Mouse (Mus musculus) thymus, postnatal 10 days (tissue): Measurements from ENCODE around the gene Ror2.

Experiments
- DNase-seq, 2 experiments: peaks; one replicate each; pipeline ENCODE4 v3.0.0; 2021; ENCODE audit warnings: low spot score in 2 of 2

Ror2 gene

DNA sequence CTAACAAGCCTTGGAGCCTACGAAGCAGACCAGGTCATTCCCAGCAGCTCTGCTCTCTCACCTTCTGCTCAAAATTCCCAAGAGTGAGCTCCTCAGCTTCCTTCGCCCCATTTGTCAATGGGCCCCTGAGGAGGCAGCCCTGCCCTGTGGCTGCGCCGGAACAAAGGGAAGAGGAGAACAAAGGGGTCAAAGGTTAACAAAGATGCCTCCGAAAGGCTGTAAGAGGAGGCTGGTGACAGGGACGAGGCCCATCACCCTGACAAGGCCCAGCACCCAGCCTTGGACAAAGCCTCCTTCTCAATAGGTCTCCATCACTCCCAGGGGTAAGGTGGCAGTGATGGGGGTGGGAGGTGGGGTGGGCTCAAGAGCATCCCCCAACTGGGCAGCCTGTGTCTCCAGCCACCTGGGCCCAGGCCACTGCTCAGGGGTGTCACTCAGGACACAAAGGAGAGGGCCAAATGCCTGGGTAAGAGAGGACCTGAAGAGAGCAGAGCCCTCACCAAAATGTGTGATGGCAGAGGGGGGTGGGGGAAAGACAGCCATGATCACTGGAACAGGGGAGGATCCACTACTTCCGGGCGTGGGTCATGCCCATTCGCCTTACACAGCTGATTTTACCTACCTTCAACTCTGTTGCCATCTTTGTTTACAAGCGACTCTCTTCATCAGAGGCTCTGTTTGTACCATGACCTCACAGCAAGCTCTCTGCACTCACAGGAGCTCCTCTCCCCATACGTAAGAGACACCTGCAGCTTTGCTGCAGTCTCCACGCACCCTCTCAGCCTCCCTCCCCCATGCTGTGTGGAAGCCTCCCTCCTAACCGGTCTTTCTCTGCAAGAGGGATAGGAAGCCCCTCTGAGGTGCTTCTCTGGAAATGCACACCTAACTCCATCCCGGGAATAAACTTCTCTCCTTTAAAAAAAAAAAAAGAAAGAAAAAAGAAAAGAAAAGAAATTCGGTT is 51.8 kb downstream of the Ror2 start:
- DNase-seq: no peak

DNA sequence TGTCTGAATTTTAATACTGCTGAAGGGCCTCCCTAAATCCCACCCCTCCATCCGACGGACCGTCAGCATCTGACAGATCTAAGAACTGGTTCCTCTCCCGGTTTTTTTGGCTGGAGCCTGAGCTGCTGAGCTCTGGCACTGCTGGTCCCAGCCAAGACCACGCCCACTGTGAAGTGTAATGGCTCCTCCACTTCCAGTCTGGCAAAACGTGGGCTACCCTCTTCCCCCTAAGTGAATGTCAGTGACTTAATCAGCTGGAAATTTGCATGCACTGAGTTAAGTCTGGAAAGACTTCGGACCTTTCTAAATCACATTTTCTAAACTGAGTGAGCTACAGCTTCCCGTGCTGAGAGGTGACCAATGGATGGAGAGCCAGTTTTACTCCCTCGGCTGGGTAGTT is 52.5 kb downstream of the Ror2 start:
- no peak for DNase-seq

DNA sequence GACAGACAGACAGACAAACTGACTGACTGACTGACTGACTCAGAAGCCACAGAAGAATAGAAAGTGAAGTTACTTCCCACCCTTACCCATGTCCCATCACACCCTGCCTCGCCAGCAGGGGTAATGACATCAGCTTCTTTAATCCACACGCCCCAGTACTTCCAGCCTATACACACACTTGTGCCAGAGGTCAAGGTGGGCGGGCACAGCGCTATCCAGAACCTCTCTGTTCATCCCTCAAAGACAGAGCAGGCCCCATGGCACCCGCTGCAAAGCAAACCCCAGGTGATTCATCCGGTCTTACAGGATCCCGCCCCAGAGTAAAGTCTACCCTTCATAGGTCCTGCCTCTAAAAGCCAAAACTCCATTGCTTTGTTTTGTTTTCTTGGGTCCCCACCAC is 53.5 kb downstream of the Ror2 start:
- DNase-seq: no peak

DNA sequence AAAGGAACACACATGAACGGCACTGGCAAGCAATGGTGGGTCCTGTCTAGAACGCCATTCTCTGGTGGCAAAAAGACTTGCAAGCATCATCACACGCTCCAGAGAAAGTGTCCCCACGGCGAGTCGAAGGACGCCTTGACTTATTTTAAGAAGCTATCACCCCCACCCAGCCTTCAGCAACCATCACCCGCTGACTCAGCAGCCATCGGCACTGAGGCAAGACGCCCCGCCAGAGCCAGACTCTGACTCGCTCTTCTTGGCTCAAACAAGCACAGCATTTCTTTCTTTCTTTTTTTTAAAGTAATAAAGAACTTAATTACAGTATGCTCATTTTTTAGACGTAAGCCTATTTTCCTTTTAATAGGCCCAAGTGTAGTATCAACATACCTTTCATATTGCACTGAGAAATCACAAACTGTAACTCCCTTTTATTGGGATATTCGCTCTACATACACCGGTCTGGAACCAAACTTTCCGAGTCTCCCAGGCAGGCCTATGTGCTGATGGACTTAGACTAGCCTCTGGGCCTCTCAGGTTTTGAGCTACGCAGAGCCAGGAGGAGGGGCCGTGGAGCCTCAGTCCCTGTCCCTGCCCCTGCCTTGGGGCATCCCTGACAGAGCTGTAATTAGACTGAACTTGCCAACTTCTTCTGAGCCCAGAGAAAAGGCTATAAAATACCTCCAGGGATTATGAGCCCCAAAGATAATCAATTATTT is 55.3 kb downstream of the Ror2 start:
- no peak for DNase-seq

DNA sequence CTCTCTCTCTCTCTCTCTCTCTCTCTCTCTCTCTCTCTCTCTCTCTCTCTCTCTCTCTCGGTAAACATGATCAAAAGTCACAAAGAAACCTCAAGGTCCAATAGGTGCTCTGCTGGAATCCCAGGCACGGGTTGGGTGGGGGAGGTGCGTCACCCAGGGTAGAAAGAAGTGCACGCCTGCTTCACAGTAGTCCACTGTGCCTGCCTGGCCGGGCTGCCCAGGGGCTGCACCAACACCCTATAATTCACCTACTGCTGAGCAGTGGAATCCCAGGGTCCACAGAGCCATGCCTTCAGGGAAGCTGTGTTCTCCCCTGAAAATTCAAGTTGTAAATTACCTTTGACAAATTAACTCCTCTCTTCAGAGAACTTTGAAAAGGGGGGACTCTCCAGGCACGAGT is 58.9 kb downstream of the Ror2 start:
- no peak for DNase-seq

DNA sequence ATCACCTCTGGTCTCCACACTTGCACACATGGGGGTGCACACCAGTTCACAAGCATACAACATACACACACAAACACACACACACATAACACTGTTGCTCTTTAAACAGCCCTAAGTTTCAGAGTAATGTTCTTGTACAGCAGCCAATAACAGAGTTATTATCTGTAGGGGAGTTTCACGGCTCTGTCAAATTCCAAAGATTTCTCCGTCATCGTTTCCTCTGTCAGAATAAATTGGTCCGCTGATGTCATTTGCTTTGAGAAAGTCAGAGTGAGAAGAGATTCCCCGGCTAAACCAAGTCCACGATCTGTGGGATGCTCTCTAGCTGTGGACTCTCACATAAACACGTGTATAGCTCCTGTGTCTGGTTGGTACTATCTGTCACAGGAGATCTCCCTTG is 59.5 kb downstream of the Ror2 start:
- no peak for DNase-seq

DNA sequence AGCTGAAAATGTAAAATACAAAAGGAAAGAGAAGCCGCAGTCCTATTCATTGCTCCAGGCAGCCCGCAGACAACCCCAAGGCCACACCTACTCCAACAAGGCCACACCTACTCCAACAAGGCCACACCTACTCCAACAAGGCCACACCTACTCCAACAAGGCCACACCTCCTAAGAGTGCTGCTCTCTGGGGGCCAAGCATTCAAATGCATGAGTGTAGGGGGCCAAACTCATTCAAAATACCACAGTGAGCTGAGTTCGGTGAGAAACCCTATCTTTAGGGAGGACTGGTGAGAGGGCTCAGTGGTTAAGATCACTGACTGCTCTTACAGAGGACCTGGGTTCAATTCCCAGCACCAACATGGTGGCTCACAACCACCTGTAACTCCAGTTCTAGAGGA is 60.0 kb downstream of the Ror2 start:
- DNase-seq: no peak

DNA sequence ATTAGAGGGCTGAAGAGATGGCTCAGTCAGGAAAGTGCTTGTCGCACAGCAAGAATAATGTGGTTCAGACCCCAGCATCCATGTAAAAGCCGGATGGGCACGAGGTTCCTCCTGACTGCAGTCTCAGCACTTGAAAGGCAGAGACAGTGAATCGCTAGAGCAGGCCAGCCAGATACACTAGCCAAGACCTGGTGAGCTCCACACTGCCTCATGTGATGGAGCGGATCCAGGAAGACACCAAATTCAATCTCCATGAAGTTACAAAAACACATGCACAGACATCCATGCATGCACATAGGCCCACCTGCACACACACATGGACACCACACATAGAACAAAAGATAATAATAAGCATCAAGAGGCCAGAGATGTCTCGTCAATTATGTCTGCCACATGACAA is 64.7 kb downstream of the Ror2 start:
- DNase-seq: no peak

DNA sequence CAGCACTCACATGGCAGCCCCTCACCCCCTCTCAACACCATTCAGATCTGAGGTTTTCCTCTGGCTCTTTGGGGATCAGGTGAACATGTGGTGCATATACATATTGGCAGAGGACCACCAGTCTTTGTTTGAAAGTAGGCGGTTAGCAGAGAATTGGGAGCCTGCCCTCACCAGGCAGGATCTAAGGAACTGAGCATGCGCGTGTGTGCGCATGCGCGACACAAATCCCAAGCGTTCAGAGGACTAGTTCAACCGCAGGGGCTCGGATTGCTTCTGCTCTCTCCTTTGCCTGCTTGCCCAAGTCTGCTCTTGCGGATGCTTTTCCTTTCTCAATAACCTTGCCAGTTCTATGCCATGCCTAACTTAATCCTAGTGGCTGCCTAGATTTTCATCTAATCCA is 66.0 kb downstream of the Ror2 start:
- no peak for DNase-seq

DNA sequence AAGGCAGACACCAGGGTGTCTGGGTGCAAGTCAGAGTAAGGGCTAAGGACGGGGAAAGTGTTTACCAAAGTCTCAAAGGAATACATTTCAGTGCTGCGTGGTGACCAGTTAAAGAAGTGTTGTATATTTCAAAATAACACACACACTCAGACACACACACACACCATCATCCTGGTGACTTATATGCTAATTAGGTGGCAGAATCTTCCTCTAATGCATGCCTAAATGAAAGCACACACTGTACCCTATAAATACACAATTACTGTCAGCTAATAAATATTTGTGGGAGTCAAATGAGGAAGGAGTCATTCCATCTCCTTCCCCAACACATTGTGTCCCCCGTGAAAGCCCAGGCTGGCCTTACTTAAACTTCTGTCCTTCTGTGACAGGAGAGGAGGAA is 66.5 kb downstream of the Ror2 start:
- no peak for DNase-seq

DNA sequence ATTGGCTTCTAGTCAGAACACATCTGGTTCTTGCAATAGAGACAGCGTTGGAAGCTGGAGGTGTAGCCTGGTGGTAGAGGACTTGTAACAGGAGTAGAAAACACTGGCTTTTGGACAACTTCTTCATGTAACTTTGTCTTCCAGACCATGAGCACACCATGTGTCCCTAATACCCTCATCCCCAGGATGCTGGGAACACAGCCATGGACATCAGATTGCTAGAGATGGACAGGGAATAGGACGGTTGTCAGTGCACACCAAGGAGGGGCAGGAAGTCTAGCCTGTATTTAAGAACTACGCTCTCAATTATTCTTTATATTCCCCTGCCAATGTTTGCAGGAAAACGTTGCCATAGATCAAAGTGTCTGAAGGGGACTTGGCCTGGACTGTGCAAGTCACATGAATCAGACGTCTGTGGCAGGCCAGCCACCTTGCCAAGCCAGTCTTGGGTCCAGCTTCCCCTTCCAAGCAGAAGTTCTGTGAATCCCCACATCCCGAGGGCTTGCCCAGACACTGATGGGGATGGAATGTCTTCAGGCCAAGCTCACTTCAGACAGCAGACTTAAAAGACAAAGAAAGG is 68.4 kb downstream of the Ror2 start:
- no peak for DNase-seq

DNA sequence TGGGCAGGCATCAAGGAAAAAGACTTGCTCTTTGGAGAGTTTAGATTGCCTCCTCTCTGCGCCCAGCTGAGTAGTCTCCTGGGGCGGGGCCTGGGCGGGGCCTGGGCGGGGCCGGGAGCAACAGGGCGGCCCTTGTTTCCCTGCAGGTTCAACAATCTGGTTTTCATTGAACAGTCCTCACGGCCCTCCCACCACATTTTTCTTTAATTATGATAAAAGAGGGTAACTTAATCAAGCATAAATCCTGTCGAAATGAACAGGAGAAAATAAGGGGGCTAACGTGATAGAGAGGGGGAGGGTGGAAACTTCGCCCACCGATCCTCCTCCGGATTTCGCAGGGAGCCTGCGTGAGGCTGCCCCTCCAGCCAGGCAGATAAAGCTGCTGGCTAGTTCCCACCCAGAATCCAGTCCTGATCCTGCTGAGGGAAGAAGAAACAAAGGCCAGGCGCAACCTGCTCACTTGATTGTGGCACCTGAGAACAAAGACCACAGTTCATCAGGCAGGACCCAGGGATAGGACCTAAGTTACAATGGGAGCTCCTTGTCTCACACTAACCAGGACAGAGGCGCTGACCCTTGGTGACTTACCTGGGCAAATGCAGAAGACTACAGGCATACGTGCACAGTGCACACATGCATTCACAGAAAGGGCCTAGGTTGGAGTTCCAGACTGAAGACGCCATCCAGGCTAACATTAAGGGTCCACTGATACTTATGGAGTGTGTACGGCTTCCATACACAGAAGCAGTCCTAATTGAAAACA is 73.8 kb downstream of the Ror2 start:
- DNase-seq: no peak

DNA sequence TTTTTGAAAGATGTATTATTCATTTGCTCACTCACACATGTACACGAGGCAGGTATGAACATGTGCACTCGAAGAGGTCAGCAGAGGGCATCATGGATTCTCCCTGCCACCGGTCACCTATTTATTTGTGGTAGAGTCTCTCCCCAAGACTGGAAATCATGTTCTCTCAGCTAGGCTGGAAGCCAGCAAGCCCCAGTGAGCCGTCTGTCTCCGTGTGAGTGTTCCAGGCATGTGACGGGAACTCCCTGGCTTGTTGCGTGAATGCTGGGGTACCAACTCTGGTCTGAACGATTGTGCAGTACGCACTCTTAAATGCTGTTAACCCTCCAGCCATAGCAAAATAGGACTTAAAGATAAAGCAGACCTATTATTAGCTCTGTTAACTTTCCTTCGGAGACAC is 77.4 kb downstream of the Ror2 start:
- no peak for DNase-seq

DNA sequence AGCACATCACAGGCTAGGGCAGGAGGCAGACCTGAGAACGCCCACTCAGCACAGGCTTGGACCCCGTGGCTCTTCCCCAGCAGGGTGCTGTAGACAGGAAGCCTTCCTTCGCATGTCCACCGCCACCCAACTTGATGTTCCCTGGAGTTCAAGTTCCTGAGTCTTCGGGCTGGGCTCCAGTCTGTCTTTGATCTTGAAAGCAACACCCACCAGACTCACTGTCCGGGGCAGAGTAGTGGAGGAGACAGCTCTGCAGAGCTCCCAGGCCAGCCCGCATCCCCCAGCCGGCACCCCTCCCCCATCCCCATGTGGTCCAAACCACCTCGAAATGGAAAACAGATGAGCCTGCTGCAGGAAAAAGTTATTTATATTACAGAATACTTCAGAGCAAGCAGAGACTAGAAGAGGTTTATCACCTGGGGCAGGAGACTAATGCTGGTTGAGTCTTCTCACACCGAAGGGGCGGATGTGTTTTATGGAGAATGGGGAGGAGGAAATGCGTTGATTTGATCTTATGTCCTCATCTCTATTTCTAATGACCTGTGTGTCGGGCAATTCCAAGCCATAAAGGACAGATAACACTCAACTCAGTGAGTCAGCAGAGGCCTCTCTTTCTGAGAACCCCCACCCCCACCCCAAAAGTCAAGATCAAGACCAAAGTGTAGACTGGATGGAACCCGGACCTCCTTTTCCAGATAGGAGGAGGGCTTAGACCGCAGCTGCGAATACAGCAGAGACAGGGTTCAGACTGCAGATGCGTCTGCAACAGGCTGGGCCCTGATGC is 80.6 kb downstream of the Ror2 start:
- DNase-seq: no peak

DNA sequence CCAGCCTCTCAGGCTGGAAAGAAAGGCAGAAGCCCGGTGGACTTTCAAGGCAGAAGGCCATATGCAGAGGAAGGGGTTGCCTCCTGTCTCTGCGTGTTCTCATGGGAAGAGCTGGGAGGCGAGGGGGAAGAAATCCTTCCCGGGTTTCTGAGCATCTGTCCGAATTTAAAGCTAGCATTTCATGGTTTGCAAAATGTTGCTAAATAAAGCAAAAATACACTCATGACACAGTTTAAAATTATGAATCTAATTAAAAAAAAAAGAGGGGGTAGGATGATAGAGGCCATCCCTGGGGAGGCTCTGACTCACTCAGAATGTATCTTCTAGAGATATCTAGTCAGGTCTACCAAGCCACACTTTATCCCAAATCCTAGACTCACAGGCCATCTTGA is 83.5 kb downstream of the Ror2 start:
- no peak for DNase-seq

DNA sequence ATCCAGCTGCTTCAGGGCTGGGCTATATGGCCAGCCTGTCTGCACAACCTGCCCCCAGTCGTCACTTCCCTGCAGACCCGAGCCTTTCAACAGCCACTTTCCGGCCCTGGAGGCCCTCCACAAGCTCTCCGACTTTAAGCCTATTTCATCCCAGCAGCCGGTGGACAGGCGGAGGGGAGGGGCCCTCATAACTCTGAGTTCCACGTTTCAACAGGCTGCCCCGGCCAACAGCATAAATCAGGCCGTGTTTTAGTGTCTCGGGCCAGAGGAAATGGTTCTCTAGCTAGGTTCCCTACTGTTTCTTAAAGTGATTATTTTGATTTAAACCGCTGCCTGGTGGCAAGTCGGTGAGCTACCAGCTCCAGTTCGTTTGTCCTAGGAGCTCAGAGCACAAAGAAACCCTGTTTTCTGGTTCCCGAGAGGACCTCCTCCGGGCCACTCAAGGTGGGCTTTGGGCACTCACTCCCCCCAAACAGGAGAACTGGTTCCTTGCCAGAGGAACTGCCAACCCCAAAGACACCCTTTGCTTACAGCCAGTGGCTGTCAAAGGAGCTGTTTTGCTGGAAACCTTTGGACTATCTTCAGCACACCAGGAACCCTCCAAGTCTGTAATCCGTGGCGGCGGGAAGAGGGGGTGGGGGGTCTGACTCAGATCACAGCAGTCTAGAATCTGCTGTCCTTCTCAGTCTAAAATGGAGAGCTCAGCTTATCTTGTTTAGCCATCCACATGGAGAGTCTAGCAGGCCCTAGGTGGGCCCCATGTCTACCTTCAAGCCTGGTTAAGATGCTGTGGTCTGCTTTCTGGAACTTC is 84.1 kb downstream of the Ror2 start:
- DNase-seq: no peak

DNA sequence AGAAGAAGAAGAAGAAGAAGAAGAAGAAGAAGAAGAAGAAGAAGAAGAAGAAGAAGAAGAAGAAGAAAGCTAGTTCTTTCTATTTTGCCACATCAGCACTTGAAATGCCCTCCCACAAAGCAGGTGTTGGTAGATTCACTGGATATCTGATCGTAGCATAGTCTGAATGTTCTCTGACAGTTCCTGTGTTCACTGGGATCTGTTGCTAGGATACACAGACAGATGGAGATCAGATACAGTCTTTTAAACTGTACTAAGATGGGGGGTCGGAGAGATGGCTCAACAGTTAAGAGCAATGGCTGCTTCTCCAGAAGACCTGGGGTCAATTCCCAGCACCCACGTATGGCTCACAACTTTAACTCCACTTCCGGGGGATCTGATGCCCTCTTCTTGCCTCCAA is 85.8 kb downstream of the Ror2 start:
- DNase-seq: no peak

DNA sequence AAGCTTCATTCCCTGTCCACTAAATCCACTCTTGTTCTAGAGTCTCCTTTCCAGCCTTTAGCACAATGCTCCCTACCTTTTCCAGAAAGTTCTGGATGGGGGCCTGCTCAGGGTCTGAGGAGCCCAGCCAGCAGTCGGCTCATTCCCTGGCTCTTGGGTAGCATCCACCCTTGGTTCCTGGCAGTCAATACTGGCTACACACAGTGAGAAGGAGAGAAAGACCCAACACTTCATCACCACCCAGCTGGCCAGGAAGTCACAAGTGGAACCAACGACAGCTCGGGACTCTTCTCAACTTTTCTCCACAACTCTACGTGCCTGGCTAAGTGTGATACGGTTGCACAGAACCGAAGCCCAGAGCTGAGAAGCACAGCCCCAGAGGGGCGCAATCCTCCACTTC is 86.7 kb downstream of the Ror2 start:
- DNase-seq: no peak

DNA sequence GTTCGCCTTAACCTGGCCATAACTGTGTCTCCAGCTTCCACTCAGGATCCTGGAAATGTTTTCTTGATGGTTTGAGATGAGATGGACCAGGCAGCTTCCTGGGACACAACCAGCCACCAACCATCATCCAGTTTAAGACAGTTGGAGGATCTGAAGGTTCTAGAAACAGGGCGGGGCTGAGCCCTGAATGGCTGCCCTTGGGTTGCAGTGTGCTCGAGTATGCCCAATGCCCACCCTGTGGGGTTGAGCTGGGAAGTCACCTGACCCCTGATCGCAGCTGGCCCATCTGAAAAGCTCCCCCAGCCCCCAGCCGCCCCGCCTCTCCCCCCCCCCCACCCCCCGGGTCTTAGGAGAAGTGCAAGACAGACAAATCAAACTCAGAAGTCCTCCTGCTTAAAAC is 89.2 kb downstream of the Ror2 start:
- DNase-seq: no peak

DNA sequence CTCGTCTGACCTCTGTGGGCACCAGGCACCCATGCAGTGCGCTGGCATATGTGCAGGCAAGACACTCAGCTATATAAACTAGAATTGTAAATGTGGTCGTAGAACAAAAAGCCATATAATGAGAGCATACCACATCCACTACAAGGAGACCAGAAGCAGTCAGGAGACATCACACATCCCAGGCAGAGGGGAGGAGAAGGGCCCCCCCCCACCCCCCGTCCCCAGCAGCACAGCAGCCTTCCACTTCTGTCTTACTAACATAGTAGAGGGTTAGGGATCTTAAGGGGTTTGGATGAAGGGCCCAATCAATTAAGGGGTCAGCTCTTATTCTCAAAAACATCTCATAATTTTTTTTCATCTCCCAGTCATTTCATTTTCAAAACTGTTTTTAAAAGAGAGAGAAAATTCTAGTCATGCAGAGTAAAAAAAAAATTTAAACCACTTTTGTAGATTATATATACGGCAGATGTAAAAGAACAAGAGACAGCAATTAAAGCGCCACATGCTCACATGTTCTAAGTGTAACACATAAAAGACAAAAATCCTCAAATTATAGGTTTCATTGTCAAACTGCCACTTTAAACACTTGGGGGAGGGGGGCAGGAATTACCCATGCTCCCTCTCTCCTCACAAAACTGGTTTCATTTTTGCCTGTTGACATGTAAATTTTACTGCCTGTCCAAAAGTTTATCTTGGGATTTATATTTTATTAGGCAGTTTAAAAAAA is 89.8 kb downstream of the Ror2 start:
- no peak for DNase-seq
